Mouse (Mus musculus) cerebellum, adult 11-12 months (tissue): ENCODE results near the gene Gm20736.
"Not testable (repeated sequence)": the region's sequence is repeated elsewhere in the genome, so short reads cannot be mapped to it uniquely, and the experiment has no call there.

Experiments
- DNase-seq: peaks from one replicate; pipeline ENCODE4 v3.0.0; 2022

Gene Gm20736

GRCm38 (mm10) chrY:65377390-65377789, at the start of gene Gm20736:
Gene Gm20736, plus strand, starts transcription at chrY:65377690.
- not testable (repeated sequence) for DNase-seq
